25 mouse cellular contexts compared by ENCODE assay signal in genomic region chr14:59932355-59932754, GRCm38 (mm10).
DNase-seq lines count a peak whose midpoint lies in the region; ATAC-seq and TF ChIP-seq lines count a peak whose summit lies in the region.
"Had no signal": no experiment of that assay in that cellular context is flagged by ENCODE, and none has a peak within 500 bp of the region (broad histone marks: within the 10 kb centered on the region; RNA-seq: fewer than 3 reads in every experiment).

No protein-coding gene starts in this region.

- no peaks in the 10 kb centered on the region for H3K27me3 ChIP-seq in lung, embryonic 14.5 days (ENCODE audit: insufficient read depth, low read length)
- H3K27me3 ChIP-seq in embryonic facial prominence, embryonic 14.5 days (replicated peaks; ENCODE audit: control insufficient read depth, insufficient read depth, low read length): no peaks in the 10 kb centered on the region
- H3K27me3 ChIP-seq: embryonic facial prominence, embryonic 12.5 days; forebrain, embryonic 12.5 days; kidney, embryonic 15.5 days; midbrain, embryonic 13.5 days had no signal

- WGBS in lung, embryonic 14.5 days: 26% methylated on average over 6 of the region's 6 CpGs
- 19% methylated on average over 6 of the region's 6 CpGs for WGBS in embryonic facial prominence, embryonic 14.5 days

- peak; percentile 18 for DNase-seq in lung, embryonic 14.5 days
- DNase-seq in lung, postnatal 36 days: no peak
- peak; percentile 56 for DNase-seq in embryo, embryonic 10 days (ENCODE audit: low spot score)
- DNase-seq in embryonic facial prominence, embryonic 14.5 days (ENCODE audit: low spot score): peak; percentile 82
- peak; percentile 39 for DNase-seq in mesoderm, embryonic 11.5 days (ENCODE audit: low read depth, low spot score)
- DNase-seq in layer of hippocampus, adult 18-20 months (ENCODE audit: low spot score in 2 of 2): no peak
- DNase-seq in kidney, adult 9 months: no peak
- DNase-seq in ovary, postnatal 10 days (ENCODE audit: low spot score): no peak
- DNase-seq: adrenal gland, adult 2 months; cerebellum, adult 18-20 months; cerebellum, postnatal 14 days; gastrocnemius, postnatal 14 days; heart, adult 11 months; kidney, postnatal 36 days; liver, postnatal 0 days; lung, postnatal 10 days; thymus, postnatal 4 days had no signal

- no peak overlapping the region for H3K27ac ChIP-seq in lung, embryonic 14.5 days (ENCODE audit: low read depth)
- H3K27ac ChIP-seq in embryonic facial prominence, embryonic 14.5 days (replicated peaks; ENCODE audit: low read depth, low read length): no peak overlapping the region
- H3K27ac ChIP-seq: embryonic facial prominence, embryonic 12.5 days; forebrain, embryonic 12.5 days; kidney, embryonic 15.5 days; midbrain, embryonic 13.5 days had no signal

- no peak for TF ChIP-seq CTCF in lung, embryonic 14.5 days (IDR thresholded peaks at IDR 0.05; ENCODE audit: low read depth)

- no peaks in the 10 kb centered on the region for H3K4me1 ChIP-seq in lung, embryonic 14.5 days (ENCODE audit: insufficient read depth)
- H3K4me1 ChIP-seq in embryonic facial prominence, embryonic 14.5 days (ENCODE audit: control insufficient read depth, insufficient read depth, low read length): peaks cover 8% of the 10 kb centered on the region
- H3K4me1 ChIP-seq: kidney, embryonic 15.5 days; midbrain, embryonic 13.5 days had no signal

- H3K9me3 ChIP-seq in lung, embryonic 14.5 days (ENCODE audit: low read depth, low read length): no peaks in the 10 kb centered on the region
- no peaks in the 10 kb centered on the region for H3K9me3 ChIP-seq in embryonic facial prominence, embryonic 14.5 days (ENCODE audit: control insufficient read depth, low read length)
- H3K9me3 ChIP-seq: embryonic facial prominence, embryonic 12.5 days; forebrain, embryonic 12.5 days; kidney, embryonic 15.5 days; midbrain, embryonic 13.5 days had no signal

- no peak overlapping the region for H3K4me3 ChIP-seq in lung, embryonic 14.5 days (ENCODE audit: low read depth, low read length)
- no peak overlapping the region for H3K4me3 ChIP-seq in embryonic facial prominence, embryonic 14.5 days (ENCODE audit: low read depth, low read length)
- H3K4me3 ChIP-seq: embryonic facial prominence, embryonic 12.5 days; erythroblast, embryonic 14.5 days; forebrain, embryonic 12.5 days; kidney, embryonic 15.5 days; midbrain, embryonic 13.5 days had no signal

- no peak overlapping the region for H3K9ac ChIP-seq in lung, embryonic 14.5 days
- no peak overlapping the region for H3K9ac ChIP-seq in embryonic facial prominence, embryonic 14.5 days (ENCODE audit: low read depth, low read length)
- H3K9ac ChIP-seq: embryonic facial prominence, embryonic 12.5 days; forebrain, embryonic 12.5 days; kidney, embryonic 15.5 days; liver, postnatal 0 days; midbrain, embryonic 13.5 days had no signal

- no peaks in the 10 kb centered on the region for H3K36me3 ChIP-seq in lung, embryonic 14.5 days (ENCODE audit: insufficient read depth)
- H3K36me3 ChIP-seq in embryonic facial prominence, embryonic 14.5 days (ENCODE audit: control insufficient read depth, insufficient read depth, low read length): no peaks in the 10 kb centered on the region
- H3K36me3 ChIP-seq: embryonic facial prominence, embryonic 12.5 days; forebrain, embryonic 12.5 days; kidney, embryonic 15.5 days; midbrain, embryonic 13.5 days had no signal

- H3K4me2 ChIP-seq in lung, embryonic 14.5 days: no peak overlapping the region
- H3K4me2 ChIP-seq in embryonic facial prominence, embryonic 14.5 days (ENCODE audit: low read depth, low read length): no peak overlapping the region
- H3K4me2 ChIP-seq: embryonic facial prominence, embryonic 12.5 days; forebrain, embryonic 12.5 days; heart, embryonic 11.5 days; kidney, embryonic 15.5 days; liver, embryonic 11.5 days; midbrain, embryonic 13.5 days had no signal

- no peak for ATAC-seq in lung, embryonic 14.5 days (ENCODE audit: insufficient read depth)
- ATAC-seq in embryonic facial prominence, embryonic 14.5 days (ENCODE audit: low read depth): peak; percentile 55
- ATAC-seq: intestine, embryonic 16.5 days; liver, postnatal 0 days; midbrain, embryonic 13.5 days had no signal

Comparison
In these comparisons a context has a peak if more than half of its experiments do, and no peak if none do; other contexts are left out.
1. DNase-seq: peak in lung, embryonic 14.5 days (single experiment), embryo, embryonic 10 days (single experiment), embryonic facial prominence, embryonic 14.5 days (single experiment) and mesoderm, embryonic 11.5 days (single experiment); none in lung, postnatal 36 days (single experiment), layer of hippocampus, adult 18-20 months (0 of 2), kidney, adult 9 months (single experiment) and ovary, postnatal 10 days (single experiment).